Mouse (Mus musculus) G1E (cell line): ENCODE measurements around the gene Eddm3b.

ENCODE experiments used
- CTCF ChIP-seq: IDR thresholded peaks from 2 replicates; pipeline ENCODE4 v1.5.1; 2012; ENCODE audit warnings: low read depth, low read length, inconsistent platforms, mixed read lengths
- GATA1 ChIP-seq: IDR thresholded peaks from 2 replicates; pipeline ENCODE4 v1.6.1; 2012; ENCODE audit warnings: borderline replicate concordance, low read length, inconsistent platforms, mixed read lengths
- GATA2 ChIP-seq: IDR thresholded peaks from 2 replicates; pipeline ENCODE4 v1.6.1; 2012; ENCODE audit warnings: low read depth, low read length, inconsistent platforms, borderline replicate concordance
- POLR2AphosphoS5 ChIP-seq: IDR thresholded peaks from 2 replicates; pipeline ENCODE4 v1.6.1; 2012; ENCODE audit warnings: low read depth, low read length, inconsistent platforms; ENCODE audit not compliant: insufficient replicate concordance
- TAL1 ChIP-seq: conservative IDR thresholded peaks from 2 replicates; pipeline ENCODE4 v1.6.1; 2012; ENCODE audit warnings: low read depth, low read length, inconsistent platforms, mixed read lengths

DNA sequence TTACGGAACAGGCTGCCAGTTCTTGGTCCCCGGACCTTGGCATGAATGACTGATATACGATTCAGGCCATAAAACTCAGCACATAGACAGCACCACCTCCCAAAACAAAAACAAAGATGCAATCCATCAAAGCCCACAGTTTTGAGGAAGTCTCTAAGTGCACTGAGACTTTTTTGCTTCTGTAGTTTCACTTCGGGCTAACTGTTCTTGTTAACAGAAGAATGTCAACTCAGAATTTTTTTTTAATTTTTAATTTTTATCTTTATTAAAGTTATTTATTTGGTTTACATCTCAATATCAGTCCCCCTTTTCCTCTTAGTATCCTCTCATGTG lies 42.5 kb downstream of the Eddm3b start:
- TF ChIP-seq CTCF (no peak), TAL1 (no peak), GATA1 (no peak), POLR2AphosphoS5 (no peak), GATA2 (no peak)
